Mouse (Mus musculus) ZHBTc4 (cell line): ENCODE results near the gene Ccdc185.

Experiments used
- DNase-seq: peaks from one replicate; pipeline ENCODE4 v3.0.0-alpha.2; 2011; ENCODE audit warnings: low read depth, low spot score

Ccdc185 gene

GRCm38 (mm10) chr1:182747081-182747480 lies 1.9 kb downstream of the Ccdc185 start:
- DNase-seq, result no peak

- DNase-seq, result no peak
Measured at GRCm38 (mm10) chr1:182735891-182736290, 13.1 kb downstream of the Ccdc185 start.

GRCm38 (mm10) chr1:182732695-182733094 lies 16.3 kb downstream of the Ccdc185 start:
- DNase-seq, result no peak

GRCm38 (mm10) chr1:182729002-182729401 lies 20.0 kb downstream of the Ccdc185 start:
- no peak for DNase-seq

DNA sequence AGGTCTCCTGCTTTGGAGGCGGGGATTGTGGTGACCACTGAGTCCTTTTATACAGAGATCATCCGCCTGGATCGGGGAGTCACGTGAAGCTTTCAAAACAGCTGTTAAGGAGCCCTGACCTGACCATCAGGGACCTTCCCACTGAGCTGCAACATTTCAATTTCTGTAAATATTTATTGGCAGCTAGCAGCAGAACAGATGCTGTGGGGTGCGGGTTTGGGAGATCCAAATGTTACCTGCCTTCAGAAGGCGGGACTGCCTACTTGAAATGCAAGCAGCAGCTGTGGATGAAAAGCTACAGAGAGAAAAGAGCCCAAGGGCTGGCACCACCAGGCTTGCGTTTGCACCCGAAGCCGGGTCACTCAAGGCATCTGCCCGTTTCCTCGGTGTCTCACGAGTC lies 21.4 kb downstream of the Ccdc185 start:
- no peak for DNase-seq

GRCm38 (mm10) chr1:182714236-182714935 lies 34.6 kb downstream of the Ccdc185 start:
- DNase-seq, result no peak

DNA sequence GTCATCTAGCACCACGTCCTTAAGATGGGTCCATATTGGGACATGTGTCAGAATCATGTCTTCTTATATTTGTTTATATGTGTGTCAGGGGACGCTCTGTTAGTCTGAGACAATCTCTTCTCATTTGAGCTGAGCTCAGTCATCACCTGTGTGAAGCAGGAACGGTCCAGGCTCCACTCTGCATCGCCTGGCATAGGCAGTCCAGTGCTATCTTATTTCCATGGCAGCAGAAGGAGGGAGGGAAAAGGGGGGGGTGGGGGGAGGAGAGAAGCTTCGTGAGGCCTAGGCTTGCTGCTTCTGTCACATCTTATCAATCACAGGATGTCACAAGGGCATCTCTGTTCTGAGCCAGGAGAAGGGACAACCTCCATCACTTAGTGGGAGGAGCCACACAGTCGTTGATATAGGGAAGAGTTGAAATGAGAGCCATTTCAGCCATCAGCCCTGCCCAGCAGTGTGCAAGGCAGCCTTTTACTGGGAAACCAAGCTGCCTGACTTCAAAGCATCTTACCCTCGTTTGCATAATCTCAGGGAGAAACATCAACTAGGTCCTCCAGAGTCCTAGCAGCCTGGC lies 37.5 kb downstream of the Ccdc185 start:
- no peak for DNase-seq

- no peak for DNase-seq
Measured at GRCm38 (mm10) chr1:182707459-182707858, 41.5 kb downstream of the Ccdc185 start.

DNA sequence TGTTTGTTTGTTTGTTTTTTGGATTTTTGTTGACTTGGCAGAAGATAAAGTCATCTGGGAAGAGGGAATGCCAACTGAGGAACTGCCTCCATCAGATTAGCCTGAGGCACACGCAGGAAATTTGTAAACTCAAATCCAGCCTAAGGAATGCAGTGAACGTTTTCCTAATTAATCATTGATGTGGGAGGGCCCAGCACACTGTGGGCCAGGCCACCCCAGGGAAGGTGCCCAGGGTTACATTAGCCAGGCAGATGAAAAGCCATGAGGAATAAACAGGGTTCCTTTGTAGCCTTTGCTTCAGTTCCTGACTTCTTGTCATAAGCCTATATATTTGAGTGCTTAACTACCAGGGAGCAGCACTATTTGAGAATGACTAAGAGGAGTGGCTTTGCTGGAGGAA lies 44.1 kb downstream of the Ccdc185 start:
- DNase-seq, result no peak

DNA sequence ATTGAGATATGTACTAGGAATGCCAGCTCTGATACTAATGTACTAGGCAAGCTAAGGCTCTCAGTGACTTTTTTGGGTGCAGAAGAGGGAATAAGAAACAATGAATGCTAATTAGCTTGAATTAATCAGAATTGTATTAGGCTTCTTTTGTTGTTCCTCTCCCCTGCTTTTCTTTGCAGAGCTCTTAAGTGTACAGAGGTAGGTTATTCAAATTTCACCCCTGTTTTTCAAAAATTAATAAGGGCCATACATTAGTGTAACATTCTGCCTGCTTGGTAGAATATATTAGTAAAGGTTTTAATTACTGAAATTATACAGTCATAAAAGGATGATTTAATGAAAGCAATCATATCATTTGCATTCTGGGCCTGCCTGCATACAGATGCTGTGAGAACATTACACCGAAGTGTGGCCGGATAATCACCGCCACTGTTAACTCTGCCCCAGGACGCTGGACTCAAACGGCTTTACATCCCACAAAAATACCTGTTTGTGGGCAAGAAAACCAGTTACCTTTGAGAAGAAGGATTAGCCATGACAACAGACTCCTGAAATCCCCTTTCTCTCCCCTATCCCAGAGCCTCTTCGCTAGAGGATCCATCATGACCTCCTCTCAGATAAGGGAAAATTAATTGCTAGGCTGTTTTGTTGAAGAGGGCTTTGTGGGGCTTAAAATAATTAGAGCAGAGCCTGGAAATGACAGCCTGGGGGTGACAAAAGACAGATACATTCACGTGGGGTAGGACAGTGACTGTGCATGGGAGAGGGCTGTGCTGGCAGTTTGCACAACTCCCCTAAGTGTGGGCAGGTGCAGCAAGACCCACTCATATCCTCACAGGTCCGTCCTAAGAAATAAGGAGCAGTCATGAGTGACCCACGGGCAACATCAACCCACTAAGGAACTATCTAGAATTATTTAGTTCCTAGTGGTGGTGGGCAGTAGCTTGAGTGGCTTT lies 49.3 kb downstream of the Ccdc185 start:
- no peak for DNase-seq
